Mouse (Mus musculus) heart, postnatal 0 days (tissue): Measurements from ENCODE around the gene Prss54.

Source experiments
- CTCF ChIP-seq: IDR thresholded peaks from 2 replicates; pipeline ENCODE4 v1.5.1; 2016; ENCODE audit warnings: antibody characterized with exemption, control low read depth, low read depth
- EP300 ChIP-seq: IDR thresholded peaks from 2 replicates; pipeline ENCODE4 v1.6.1; 2016; ENCODE audit warnings: antibody characterized with exemption, low read depth

DNA sequence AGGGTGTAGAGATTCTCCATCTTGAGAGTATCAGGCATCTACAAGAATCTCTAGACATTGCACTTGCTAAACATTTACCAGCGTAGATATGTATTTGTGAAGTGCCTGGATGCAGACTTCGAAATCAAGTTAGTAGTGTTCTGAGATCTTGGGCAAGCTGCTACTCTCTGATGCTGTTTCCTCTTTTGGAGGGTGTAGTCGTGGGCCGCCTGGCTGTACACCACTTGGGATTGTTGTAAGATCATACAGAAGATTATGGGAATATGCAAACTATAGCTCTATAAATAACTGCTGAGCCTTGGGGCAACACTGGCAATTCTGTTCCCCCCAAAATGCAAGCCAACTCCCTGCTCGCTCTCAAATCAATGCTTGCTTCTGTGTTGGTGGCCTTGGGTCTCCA, 3.0 kb downstream of the Prss54 start:
- no peak for TF ChIP-seq CTCF
- no peak for TF ChIP-seq EP300
